Mouse (Mus musculus) liver, embryonic 14.5 days (tissue): ENCODE data around the gene Mettl17.

Experiments used
- CTCF ChIP-seq: IDR thresholded peaks from 2 replicates; pipeline ENCODE4 v1.5.1; 2016; ENCODE audit warnings: antibody characterized with exemption, low read depth, control low read depth
- EP300 ChIP-seq: IDR thresholded peaks from 2 replicates; pipeline ENCODE4 v1.6.1; 2016; ENCODE audit warnings: antibody characterized with exemption, low read depth

DNA sequence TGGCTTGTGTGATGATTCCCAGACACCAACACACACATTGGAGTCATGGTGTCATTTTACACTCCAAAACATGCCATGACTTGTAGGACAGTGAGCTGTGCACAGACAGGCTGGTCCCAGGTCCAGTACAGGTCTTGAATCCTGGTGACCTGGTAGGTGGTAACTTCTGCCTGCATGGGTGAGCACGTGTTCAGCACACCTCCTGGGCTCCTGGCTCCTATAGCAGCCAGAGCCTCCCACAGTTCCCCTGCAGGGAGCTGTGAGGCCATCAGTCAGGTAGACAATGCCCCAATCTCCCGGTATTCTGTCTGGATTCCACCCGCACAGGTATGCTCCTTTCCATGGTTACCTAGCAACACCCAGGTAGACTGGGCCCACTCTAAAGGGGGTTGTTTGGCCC lies 38.1 kb upstream of the Mettl17 start:
- TF ChIP-seq CTCF (no peak), EP300 (no peak)
